Mouse (Mus musculus): ENCODE data around the gene Bglap.

GRCm38 (mm10) chr3:88427342-88427905 is 43.2 kb upstream of the Bglap start:
- TF ChIP-seq POLR2A (IDR thresholded peaks at IDR 0.05; ENCODE audit: borderline replicate concordance, extremely low read depth, insufficient read depth, insufficient read length, poor library complexity, severe bottlenecking) (no peak), CTCF (IDR thresholded peaks at IDR 0.05; ENCODE audit: borderline replicate concordance, extremely low read depth, insufficient read depth, insufficient read length) (no peak)

Measured in brain, embryonic 14.5 days (tissue).